Mouse (Mus musculus): ENCODE data around the gene Fbh1. TPM values are rescaled to one million over a fixed set of nuclear protein-coding genes. Genes with fewer than 3 reads are reported as not detected.

The Fbh1 gene
- polyA plus RNA-seq (2012; rRNA removed): 63.5 and 65.1 TPM in 2 replicates

DNA sequence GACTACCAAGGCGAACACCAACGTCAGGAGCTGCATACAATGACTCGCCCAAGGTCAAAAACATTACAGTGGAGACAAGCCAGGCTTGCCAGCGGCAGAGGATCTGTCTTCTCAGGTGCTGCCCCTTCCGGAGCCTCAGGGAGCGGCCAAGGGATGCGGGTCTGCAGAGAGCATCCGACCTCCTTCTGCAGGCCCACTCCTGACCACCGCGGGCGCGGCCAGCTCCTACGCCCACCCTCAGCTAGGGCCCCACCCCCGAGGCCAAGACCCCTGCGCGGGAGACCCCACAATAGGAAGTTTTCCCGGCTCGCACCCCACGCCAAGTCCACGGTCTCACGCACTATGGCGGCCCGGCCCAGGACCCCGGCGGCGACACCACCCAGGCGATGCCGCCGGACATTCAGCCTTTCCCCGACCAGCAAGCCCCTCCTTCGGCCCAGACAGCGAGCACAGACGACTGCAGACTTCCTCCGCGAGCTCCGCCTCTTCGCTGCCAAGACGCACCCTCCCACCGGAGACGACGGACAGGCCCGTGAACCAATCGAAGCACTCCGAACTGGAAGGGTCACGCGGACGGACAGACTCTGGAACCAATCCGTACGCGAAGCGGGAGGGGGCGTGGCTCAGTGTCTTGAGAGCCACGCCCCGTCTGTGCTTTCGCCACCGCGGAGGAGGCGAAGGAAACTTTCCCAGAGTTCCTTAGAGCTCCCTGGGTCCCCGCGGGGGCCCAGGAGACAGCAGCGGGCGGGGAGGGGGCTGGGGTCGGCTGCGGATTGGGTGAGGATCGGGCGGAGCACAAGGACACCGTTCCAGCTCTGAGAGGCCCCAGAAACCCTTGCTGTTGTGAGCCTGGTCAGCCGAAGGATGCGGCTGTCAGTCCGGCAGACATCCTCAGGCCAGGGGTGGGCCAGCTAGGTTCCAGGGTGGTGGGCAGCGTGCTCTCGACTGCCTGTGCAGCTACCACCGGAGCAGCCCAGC, at the start of gene Fbh1, which contains the start of gene Ankrd16:
Fbh1 (minus strand) TSS at position 492 of the 978 bp plus-strand sequence.
Ankrd16 (plus strand) TSS at position 786 of the 978 bp plus-strand sequence.
- peak; percentile 100 for DNase-seq (ENCODE audit: low spot score)

DNA sequence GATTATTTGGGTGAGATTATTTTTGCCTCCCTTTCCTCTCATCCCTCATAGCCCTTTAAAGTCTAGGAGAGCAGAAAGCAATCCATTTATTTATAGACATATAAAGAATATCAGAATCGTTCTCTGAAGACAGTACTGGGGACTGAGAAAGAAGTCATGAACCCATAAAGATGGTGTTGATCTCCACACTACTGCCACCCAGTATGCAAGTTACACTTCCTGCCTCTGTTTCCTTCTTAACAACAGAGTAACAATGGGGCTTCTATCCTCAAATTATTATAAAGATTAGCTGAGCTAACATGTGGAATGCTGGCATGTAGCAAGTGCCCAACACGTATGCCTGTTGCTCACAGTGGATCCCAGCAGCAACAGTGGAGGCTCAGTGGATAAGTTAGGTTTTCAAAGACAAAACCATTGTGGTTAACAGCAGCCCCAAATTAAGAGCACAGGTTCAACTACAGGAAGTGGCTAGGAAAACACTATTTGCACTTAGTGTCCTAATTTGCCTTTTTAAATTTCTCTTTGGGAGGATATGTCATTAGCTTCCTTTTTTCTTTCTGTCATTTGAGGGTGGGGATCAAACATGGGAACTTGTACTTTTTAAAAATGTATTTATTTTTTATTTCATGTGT, 24.0 kb upstream of the Fbh1 start:
- no peak for DNase-seq (ENCODE audit: low spot score)

DNA sequence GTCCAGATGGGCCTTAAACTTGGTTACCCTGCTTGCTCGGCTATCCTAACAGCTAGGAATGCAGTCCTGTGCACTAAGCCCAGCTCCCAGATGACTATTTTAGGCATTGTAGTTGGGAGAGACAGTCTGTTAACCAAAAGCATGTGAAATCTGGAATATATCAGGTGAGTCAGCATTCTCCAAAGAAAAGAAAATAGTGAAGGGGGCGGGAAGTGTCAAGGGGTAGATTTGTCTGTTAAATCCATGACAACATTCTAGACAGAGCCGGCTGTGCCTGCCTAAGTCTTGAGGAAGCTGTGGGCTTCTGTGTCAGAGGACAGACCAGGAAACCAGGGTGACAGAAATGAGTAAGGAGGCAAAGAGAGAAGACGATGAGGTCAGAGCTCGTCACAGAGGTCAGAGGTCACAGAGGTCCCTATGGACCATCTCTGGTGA, 20.6 kb upstream of the Fbh1 start:
- DNase-seq (ENCODE audit: low spot score): no peak

DNA sequence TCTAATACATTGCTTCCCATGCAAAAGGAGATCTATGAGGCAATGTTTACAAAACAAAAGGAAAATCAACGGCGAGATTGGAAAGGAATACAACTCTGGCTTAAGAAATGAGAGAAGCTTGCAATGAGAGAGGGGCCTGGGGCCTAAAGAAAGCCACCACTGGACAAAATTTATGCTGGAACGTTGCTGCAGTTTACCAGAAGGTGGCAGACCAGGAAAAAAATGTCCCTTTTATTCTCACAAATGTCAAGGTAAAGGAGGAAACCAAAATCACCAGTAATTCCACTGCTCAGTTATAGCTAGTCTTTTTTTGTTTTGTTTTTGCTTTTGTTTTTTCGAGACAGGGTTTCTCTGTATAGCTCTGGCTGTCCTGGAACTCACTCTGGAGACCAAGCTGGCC, 17.3 kb upstream of the Fbh1 start:
- no peak for DNase-seq (ENCODE audit: low spot score)

DNA sequence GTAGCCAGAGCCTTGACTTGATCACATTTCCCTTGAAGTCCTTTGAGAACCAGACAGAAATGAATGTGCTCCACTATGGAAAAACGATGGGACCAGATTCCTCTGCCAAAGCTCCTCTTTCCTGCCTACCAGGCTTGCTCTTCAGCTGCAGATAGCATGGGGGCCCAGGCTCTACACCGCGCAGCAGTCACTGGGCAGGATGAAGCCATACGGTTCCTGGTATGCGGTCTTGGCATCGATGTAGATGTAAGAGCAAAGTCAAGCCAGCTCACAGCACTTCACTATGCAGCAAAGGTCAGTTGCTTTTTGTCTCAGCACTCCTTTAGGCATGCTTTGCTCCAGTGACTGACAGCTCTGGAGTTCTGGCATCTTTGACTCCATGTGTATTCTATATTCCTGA, 6.8 kb upstream of the Fbh1 start:
- no peak for DNase-seq (ENCODE audit: low spot score)

DNA sequence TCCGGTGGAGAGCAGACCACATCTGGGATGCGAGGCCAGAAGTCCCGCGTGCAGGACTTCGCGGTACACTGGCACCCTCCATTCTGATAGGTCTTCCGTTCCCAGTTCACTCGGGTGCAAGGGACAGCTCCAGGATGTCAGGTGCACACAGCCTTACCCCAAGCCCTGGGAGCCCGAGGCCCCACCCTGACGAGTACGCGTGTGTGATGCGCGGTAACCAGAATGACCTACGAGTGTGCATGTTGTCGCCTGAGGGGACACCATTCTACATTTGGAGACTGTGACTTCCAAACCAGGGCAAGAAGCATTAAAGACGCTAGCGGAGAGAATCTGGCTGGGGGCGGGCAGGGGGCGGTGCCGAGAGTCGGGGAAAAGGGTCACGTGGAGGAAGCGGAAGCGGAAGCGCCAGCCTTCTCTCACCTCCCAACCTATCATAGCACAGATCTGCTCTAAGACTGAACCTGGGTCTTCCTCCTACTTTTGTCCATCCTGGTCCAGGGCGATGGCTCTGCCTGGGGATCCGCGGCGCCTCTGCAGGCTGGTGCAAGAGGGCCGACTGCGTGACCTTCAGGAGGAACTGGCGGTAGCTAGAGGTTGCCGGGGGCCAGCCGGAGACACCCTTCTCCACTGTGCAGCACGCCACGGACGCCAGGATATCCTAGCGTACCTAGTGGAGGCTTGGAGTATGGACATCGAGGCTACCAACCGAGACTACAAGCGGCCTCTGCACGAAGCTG, 873 bp upstream of the Fbh1 start:
- peak; percentile 64 for DNase-seq (ENCODE audit: low spot score)

DNA sequence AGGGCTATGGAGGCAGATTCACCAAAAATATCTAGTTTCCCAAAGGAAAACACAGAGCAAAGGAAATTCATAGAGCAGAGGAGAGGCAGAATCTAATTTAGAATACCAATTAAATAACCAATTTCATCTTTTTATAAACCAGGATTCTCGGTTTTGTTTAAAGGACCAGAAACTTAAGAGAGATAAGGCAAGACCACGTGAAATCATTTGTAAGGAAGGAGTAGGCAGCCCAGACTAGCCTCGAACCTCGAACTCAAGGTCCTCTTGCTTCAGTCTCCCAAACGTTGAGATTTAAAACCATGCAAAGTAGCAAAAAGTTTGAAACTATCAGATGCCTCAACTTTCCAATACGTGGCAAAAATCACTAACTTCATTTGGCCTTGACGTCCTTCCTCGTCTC, 967 bp downstream of the Fbh1 start:
- no peak for DNase-seq (ENCODE audit: low spot score)

DNA sequence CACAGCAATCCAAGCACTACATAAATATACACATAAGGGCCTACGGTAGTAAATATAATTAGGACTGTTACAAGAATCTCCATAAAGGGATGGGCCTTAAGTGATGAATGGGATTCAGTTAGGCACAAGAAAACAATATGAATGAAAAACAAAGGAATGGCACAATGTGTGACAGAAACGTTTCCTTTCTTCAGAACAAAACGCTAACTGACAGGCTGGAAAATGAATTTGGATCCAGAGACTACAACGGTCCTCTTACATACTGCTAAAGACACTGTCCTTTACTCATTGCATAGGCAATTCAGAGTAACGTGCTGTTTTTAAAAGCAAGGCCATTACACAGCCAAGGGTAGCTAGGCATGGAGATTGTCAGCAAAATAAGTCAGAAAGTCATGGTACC, 2.3 kb downstream of the Fbh1 start:
- no peak for DNase-seq (ENCODE audit: low spot score)

DNA sequence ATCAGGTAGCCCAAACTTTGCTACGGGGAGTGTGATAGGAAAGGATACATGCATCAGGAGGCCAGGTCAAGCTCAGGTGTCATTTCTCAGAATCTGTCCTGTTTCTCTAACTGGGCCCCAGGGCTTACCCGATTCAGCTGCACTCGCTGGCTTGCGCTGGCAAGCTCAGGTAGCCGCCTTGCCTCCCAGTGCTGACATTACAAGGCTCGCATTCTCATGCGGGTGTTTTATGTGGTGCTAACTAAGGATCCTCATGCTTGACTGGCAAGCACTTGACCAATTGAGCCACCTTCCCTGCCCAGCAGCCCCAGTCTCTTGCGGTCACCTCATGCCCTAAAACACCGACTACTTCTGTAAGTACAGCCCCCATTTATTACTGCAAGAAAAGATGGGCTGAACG, 3.0 kb downstream of the Fbh1 start:
- DNase-seq (ENCODE audit: low spot score): no peak

DNA sequence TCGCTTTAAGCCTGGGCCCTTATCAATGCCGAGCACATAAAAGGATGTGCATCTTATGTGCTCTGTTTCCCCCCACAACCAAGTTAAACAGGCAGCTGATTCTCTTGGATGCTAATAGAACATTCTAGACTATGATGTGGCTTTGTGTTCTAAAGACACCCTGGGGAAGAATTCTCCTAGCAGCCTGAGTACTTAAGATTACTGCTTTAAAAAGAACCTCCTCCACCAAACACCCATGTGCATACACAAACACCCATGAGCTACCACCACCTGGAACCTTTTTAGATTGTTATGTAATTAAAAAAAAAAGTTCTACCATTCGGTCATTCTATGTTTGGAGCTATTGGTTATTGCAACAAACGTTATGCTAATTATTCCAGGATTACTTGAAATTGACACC, 5.0 kb downstream of the Fbh1 start:
- DNase-seq (ENCODE audit: low spot score): no peak

DNA sequence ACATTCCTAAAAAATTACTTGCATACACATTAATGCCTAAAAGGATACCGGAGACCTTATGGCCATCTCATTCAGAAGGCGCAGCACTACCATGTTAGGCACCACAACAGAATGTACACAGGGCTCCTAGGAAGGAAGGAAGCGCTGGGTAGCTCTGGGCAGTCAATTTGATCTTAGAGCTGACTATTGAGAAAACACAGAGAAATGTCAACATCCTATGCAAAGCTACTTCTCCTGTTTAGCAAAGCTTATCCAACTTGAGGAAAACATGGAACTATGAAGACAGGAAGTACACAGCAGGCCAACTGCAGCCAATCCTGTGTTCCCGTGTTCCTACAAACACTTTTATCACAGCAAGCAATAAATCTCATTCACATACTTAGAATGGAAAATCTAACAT, 5.7 kb downstream of the Fbh1 start:
- DNase-seq (ENCODE audit: low spot score): no peak

DNA sequence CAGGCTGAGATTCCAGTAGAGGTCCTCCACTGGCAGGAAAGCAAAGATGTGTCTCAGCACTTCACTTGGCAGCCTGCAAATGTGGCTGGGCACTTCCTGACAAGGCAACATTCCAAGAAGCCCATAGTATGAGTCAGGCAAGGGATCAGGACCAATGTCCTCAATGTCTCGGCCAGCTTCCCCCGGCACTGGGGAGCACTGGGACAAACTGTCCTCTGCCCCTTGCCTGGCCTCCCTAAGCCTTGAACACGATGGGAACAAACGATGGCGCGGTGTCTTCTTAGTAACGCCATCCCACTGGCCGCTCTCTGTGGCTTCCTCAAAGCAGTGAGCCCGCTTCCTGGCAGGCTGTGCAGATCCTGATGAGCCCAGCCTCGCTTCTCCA, 10.2 kb downstream of the Fbh1 start:
- DNase-seq (ENCODE audit: low spot score): no peak

DNA sequence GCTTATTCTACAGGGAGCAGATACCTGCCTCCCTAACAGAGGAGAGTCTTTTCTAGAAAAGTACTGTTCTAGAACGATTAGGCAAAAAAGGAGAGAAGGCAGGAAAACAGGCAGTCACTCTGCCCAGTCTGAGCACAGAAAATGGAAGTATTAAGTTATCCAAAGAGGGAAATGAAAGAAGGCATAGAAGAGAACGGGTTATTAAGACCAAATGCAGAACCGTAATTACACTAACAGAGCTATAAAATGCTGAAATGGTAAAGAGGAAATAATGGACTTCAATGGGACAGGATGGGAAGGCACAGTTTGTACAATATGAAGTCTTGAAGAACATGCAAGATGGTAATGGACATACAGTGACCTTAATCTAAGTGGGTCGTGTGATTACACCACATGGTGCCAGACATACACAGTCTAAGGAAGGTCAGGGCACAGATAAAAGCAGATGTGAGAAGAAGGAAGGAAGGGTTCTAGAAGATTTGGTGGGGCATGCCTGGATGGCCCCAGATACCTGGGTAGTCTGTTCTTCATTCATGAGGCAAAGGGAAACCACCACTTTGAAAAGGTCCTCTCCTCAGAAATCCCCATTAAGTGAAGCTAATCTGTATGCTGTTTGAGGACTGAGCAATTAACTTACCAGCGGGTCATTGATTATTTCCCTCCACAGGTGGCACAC, 10.8 kb downstream of the Fbh1 start:
- no peak for DNase-seq (ENCODE audit: low spot score)

DNA sequence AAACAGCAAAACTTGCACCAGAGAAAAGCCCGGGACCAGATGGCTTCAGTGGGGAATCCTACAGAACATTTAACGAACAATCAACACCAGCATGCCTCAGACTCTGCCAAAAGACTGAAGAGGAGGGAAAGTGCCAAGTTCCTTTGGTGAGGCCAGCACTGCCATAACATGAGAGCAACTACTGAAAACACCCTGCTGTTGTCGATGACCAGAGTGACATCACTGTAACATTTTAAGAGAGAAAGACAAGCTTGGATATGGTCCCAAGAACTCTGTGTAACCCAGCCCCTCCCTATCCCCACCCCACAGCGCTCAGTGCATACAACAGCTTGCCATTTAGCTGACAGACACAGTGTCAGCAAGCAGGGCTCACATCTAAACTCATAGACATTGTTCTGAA, 11.7 kb downstream of the Fbh1 start:
- no peak for DNase-seq (ENCODE audit: low spot score)

DNA sequence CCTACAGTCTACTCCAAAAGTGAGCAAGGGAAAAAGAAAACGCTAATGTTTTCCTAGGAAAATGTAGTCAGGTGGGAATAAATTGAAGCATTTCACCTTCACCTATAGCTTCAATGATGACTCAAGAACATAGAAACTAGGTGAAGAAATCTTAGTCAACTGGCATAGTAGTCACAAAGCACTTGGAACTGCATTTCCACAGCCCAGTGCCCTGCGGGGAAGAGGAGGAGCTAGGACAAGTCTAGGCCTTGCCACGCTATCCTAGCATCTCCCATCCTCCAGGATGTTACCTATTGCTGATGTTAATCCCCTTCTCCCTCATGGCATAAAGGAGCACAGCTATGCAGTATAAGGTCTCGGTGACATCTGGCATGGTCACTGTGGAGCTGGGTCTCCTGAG, 14.8 kb downstream of the Fbh1 start:
- no peak for DNase-seq (ENCODE audit: low spot score)

DNA sequence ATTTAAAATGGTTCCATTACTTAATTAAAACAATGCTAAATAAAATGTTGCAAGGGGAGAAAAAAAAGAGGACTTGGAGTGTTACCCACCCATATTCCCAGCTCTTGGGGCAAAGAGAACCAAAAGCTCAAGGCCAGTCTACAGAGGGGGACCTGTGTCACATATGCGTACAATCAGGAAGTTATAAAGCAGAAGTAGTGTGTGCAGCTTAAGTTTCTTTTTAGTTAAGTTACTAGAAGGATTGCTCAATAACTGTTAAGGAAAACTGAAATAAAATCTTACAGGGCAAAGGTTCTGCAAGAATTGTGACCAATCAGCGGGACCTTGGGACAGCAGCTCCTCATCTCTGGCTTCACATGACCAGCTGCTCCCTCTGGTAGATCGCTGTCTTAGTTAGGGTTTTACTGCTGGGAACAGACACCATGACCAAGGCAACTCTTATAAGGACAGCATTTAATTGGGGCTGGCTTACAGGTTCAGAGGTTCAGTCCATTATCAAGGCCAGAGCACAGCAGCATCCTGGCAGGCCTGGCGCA, 37.8 kb downstream of the Fbh1 start:
- DNase-seq (ENCODE audit: low spot score): no peak

DNA sequence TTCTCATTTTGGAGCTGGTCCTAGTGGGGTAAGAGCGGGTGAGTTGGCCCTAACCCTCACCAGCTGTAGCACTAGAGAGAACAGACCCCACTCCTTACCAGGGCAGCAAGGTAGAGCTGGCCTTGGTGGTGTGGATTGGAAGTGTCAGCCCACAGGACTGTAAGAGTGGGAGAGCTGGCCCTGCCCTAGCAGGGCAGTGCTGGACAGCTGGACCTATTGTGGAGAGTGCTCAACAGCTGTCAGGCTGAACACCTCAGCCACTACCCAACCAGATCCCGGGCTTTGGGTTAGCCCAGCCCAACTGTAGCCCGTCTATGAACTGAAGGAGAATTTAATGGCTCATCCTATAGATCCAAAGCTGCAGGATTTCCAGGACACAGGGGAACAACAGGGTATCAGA, 38.6 kb downstream of the Fbh1 start:
- no peak for DNase-seq (ENCODE audit: low spot score)

DNA sequence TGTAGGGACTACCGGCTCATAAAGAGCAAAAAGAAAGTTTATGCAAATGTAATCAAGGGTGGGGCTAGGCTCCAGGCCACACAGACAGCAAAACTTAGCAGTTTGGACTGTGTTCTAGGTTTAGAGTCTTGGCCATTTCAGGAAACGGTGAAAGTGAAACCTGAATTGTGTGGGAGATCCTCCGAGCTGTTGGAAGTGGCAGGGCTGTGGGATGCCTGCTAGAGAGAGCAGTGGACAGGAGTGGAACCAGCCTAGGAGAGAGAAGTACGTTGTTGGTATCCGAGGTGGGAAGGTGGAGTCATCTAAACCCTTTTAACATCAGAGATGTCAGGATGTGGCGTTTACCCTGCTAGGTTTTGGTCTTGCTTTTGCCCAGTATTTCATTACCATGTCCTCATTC, 41.5 kb downstream of the Fbh1 start:
- no peak for DNase-seq (ENCODE audit: low spot score)

DNA sequence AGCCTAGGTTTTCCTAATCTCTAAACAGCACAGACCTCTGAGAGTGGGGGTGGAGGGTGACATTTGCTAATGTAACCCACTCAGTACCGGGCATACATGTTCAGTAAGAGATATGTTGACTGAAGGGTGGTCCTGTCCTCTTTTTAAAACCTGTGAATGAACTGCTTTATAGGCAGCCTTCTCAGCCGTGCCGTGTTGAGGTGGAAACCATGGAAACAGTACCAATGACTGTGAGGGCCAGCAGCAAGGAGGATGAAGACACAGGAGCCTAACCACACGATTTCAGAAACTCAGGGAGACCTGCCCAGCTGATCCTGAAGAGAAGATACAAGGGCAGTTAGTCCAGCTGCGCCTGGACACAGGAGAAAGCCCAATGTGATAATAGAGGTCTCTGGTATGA, 44.4 kb downstream of the Fbh1 start:
- no peak for DNase-seq (ENCODE audit: low spot score)

DNA sequence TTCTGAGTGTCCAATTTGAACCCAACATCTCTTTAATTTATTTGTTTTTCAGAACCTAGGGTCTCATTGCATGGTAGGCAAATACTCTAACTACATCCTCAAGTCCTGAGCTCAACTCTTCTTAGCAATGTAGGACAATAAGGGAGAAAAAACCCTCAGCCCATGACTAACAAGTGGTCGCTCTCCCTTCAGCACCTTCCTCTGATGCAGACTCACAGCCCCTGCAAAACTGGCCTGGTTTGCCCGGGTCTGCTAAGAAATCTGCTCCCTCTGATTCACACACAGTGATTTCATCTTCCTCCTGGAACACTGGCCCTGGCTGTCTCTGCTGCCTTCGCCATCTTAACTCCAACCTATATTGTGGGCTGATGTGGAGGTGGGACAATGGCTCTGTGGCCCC, 48.3 kb downstream of the Fbh1 start:
- no peak for DNase-seq (ENCODE audit: low spot score)

DNA sequence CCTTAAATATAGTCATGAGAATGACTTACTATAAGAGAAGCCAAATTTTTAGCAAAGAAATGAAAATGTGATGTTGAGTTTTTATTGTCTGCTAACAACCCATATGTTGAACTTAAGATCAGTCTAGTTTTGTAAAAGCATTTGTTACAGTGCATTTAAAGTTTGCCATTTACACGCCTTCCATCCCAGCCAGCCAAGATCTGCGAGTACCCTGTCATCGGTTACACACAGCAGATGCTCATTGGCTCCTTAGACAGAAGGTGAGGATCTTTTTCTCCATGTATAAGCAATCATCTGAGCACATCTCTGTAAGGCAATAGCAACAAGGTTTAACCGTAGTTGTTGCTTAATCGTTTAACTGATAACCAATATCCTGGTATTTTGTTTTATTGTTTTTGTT, 49.8 kb downstream of the Fbh1 start:
- no peak for DNase-seq (ENCODE audit: low spot score)

DNA sequence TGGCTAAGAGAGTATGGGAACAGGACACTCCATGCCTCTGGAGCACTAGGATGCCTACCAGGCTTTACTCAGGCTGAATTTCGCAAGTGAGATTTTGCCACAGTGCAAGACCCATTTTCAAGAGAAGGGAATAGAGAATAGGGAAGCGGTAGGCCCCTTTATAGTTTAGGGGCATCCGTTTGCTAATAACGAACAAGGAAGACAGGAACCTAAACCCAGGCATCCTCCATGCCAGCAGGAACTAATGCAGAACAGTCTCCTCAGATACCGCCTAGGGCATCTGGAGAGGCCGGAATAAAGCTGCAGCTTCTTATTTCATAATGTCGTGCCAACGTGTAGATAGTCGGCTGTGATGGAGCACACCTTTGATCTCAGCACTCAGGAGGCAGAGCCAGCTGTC, 54.8 kb downstream of the Fbh1 start:
- DNase-seq (ENCODE audit: low spot score): no peak
